Mouse (Mus musculus): ENCODE data around the gene Cadm4. TPM values are rescaled to one million over a fixed set of nuclear protein-coding genes. Genes with fewer than 3 reads are reported as not detected.

Cadm4 gene
- 4.4 TPM in 2 replicates for polyA plus RNA-seq (2015; fragmentation: Nextera tagmentation; extraction: Ambion mirVana)

- peaks cover 14% of the 10 kb centered on the region for H3K4me1 ChIP-seq (ENCODE audit: control insufficient read depth, insufficient read depth, low read length)
- peak; percentile 89 for ATAC-seq (ENCODE audit: insufficient read depth, low FRiP score)
- peak within 1 kb of the TSS; percentile 80 for H3K9ac ChIP-seq (ENCODE audit: low read length)
- H3K4me3 ChIP-seq (replicated peaks; ENCODE audit: low read length): peak within 1 kb of the TSS; percentile 61
- peak within 1 kb of the TSS; percentile 97 for H3K4me2 ChIP-seq (ENCODE audit: low read depth, low read length)
- WGBS: under 1% methylated on average over 71 of the region's 83 CpGs
- peaks cover 7% of the 10 kb centered on the region; the same call in 1 of the 2 replicates for H3K27me3 ChIP-seq (ENCODE audit: control insufficient read depth, insufficient read depth, low read length)
- peak within 1 kb of the TSS; percentile 33; the same call in 1 of the 2 replicates for H3K27ac ChIP-seq (ENCODE audit: low read length)
- H3K36me3 ChIP-seq (ENCODE audit: control insufficient read depth, insufficient read depth, low read length): no peaks in the 10 kb centered on the region
- no peaks in the 10 kb centered on the region for H3K9me3 ChIP-seq (replicated peaks; ENCODE audit: control insufficient read depth, low read length)
Observed at GRCm38 (mm10) chr7:24481474-24482207, at the start of gene Cadm4. Cadm4 (plus strand) TSS chr7:24482023.

GRCm38 (mm10) chr7:24435305-24435704 is 46.5 kb upstream of the Cadm4 start:
- Histone ChIP-seq H3K27me3 (ENCODE audit: control insufficient read depth, insufficient read depth, low read length) (peaks cover 12% of the 10 kb centered on the region; the same call in 1 of the 2 replicates), H3K4me2 (ENCODE audit: low read depth, low read length) (no peak overlapping the region), H3K4me1 (ENCODE audit: control insufficient read depth, insufficient read depth, low read length) (no peaks in the 10 kb centered on the region), H3K27ac (ENCODE audit: low read length) (no peak overlapping the region), H3K36me3 (ENCODE audit: control insufficient read depth, insufficient read depth, low read length) (no peaks in the 10 kb centered on the region), H3K9ac (ENCODE audit: low read length) (no peak overlapping the region), H3K4me3 (replicated peaks; ENCODE audit: low read length) (no peak overlapping the region), H3K9me3 (replicated peaks; ENCODE audit: control insufficient read depth, low read length) (no peaks in the 10 kb centered on the region)
- ATAC-seq (ENCODE audit: insufficient read depth, low FRiP score): no peak
- WGBS: 79% methylated on average over 5 of the region's 5 CpGs

- WGBS: 63% methylated on average over 10 of the region's 10 CpGs
- Histone ChIP-seq H3K9me3 (replicated peaks; ENCODE audit: control insufficient read depth, low read length) (no peaks in the 10 kb centered on the region), H3K4me2 (ENCODE audit: low read depth, low read length) (no peak overlapping the region), H3K36me3 (ENCODE audit: control insufficient read depth, insufficient read depth, low read length) (no peaks in the 10 kb centered on the region), H3K27ac (ENCODE audit: low read length) (no peak overlapping the region; the same call in 1 of the 2 replicates), H3K9ac (ENCODE audit: low read length) (0 out of 2 replicates have a peak overlapping the region, but pooled peaks have one; percentile 21), H3K4me3 (replicated peaks; ENCODE audit: low read length) (no peak overlapping the region), H3K27me3 (ENCODE audit: control insufficient read depth, insufficient read depth, low read length) (peaks cover 5% of the 10 kb centered on the region; the same call in 1 of the 2 replicates), H3K4me1 (ENCODE audit: control insufficient read depth, insufficient read depth, low read length) (no peaks in the 10 kb centered on the region)
- ATAC-seq (ENCODE audit: insufficient read depth, low FRiP score): no peak
Observed at GRCm38 (mm10) chr7:24437981-24438380, 43.8 kb upstream of the Cadm4 start.

GRCm38 (mm10) chr7:24439191-24439590 is 42.6 kb upstream of the Cadm4 start:
- Histone ChIP-seq H3K27me3 (ENCODE audit: control insufficient read depth, insufficient read depth, low read length) (no peaks in the 10 kb centered on the region), H3K4me2 (ENCODE audit: low read depth, low read length) (no peak overlapping the region), H3K9ac (ENCODE audit: low read length) (no peak overlapping the region), H3K9me3 (replicated peaks; ENCODE audit: control insufficient read depth, low read length) (no peaks in the 10 kb centered on the region), H3K36me3 (ENCODE audit: control insufficient read depth, insufficient read depth, low read length) (no peaks in the 10 kb centered on the region), H3K4me3 (replicated peaks; ENCODE audit: low read length) (no peak overlapping the region), H3K4me1 (ENCODE audit: control insufficient read depth, insufficient read depth, low read length) (no peaks in the 10 kb centered on the region), H3K27ac (ENCODE audit: low read length) (no peak overlapping the region)
- 80% methylated on average over 6 of the region's 6 CpGs for WGBS
- no peak for ATAC-seq (ENCODE audit: insufficient read depth, low FRiP score)

- Histone ChIP-seq H3K4me1 (ENCODE audit: control insufficient read depth, insufficient read depth, low read length) (no peaks in the 10 kb centered on the region), H3K9ac (ENCODE audit: low read length) (no peak overlapping the region), H3K4me3 (replicated peaks; ENCODE audit: low read length) (no peak overlapping the region), H3K9me3 (replicated peaks; ENCODE audit: control insufficient read depth, low read length) (no peaks in the 10 kb centered on the region), H3K27ac (ENCODE audit: low read length) (no peak overlapping the region), H3K36me3 (ENCODE audit: control insufficient read depth, insufficient read depth, low read length) (no peaks in the 10 kb centered on the region), H3K4me2 (ENCODE audit: low read depth, low read length) (no peak overlapping the region), H3K27me3 (ENCODE audit: control insufficient read depth, insufficient read depth, low read length) (no peaks in the 10 kb centered on the region)
- no peak for ATAC-seq (ENCODE audit: insufficient read depth, low FRiP score)
- 52% methylated on average over 7 of the region's 7 CpGs for WGBS
Observed at GRCm38 (mm10) chr7:24439891-24440290, 41.9 kb upstream of the Cadm4 start.

- peak; percentile 38; the same call in 1 of the 2 replicates for ATAC-seq (ENCODE audit: insufficient read depth, low FRiP score)
- H3K4me2 ChIP-seq (ENCODE audit: low read depth, low read length): no peak overlapping the region
- no peak overlapping the region for H3K9ac ChIP-seq (ENCODE audit: low read length)
- WGBS: 6% methylated on average over 1 of the region's 1 CpGs
- H3K36me3 ChIP-seq (ENCODE audit: control insufficient read depth, insufficient read depth, low read length): no peaks in the 10 kb centered on the region
- no peaks in the 10 kb centered on the region for H3K9me3 ChIP-seq (replicated peaks; ENCODE audit: control insufficient read depth, low read length)
- H3K4me1 ChIP-seq (ENCODE audit: control insufficient read depth, insufficient read depth, low read length): no peaks in the 10 kb centered on the region
- no peaks in the 10 kb centered on the region for H3K27me3 ChIP-seq (ENCODE audit: control insufficient read depth, insufficient read depth, low read length)
- H3K27ac ChIP-seq (ENCODE audit: low read length): no peak overlapping the region
- H3K4me3 ChIP-seq (replicated peaks; ENCODE audit: low read length): no peak overlapping the region
Observed at GRCm38 (mm10) chr7:24441785-24442184, 40.0 kb upstream of the Cadm4 start.

GRCm38 (mm10) chr7:24442313-24442712 is 39.5 kb upstream of the Cadm4 start:
- Histone ChIP-seq H3K36me3 (ENCODE audit: control insufficient read depth, insufficient read depth, low read length) (no peaks in the 10 kb centered on the region), H3K4me2 (ENCODE audit: low read depth, low read length) (no peak overlapping the region), H3K27ac (ENCODE audit: low read length) (peak overlapping the region; percentile 19; the same call in 1 of the 2 replicates), H3K9me3 (replicated peaks; ENCODE audit: control insufficient read depth, low read length) (no peaks in the 10 kb centered on the region), H3K27me3 (ENCODE audit: control insufficient read depth, insufficient read depth, low read length) (no peaks in the 10 kb centered on the region), H3K4me1 (ENCODE audit: control insufficient read depth, insufficient read depth, low read length) (no peaks in the 10 kb centered on the region), H3K9ac (ENCODE audit: low read length) (no peak overlapping the region), H3K4me3 (replicated peaks; ENCODE audit: low read length) (no peak overlapping the region)
- ATAC-seq (ENCODE audit: insufficient read depth, low FRiP score): no peak
- WGBS: 46% methylated on average over 8 of the region's 8 CpGs

GRCm38 (mm10) chr7:24445266-24445926 is 36.4 kb upstream of the Cadm4 start:
- peak overlapping the region; percentile 38; the same call in 1 of the 2 replicates for H3K27ac ChIP-seq (ENCODE audit: low read length)
- peak; percentile 57; the same call in 1 of the 2 replicates for ATAC-seq (ENCODE audit: insufficient read depth, low FRiP score)
- 85% methylated on average over 9 of the region's 9 CpGs for WGBS
- no peak overlapping the region for H3K9ac ChIP-seq (ENCODE audit: low read length)
- H3K36me3 ChIP-seq (ENCODE audit: control insufficient read depth, insufficient read depth, low read length): no peaks in the 10 kb centered on the region
- no peaks in the 10 kb centered on the region for H3K27me3 ChIP-seq (ENCODE audit: control insufficient read depth, insufficient read depth, low read length)
- H3K4me3 ChIP-seq (replicated peaks; ENCODE audit: low read length): no peak overlapping the region
- H3K4me1 ChIP-seq (ENCODE audit: control insufficient read depth, insufficient read depth, low read length): no peaks in the 10 kb centered on the region
- H3K9me3 ChIP-seq (replicated peaks; ENCODE audit: control insufficient read depth, low read length): no peaks in the 10 kb centered on the region
- no peak overlapping the region for H3K4me2 ChIP-seq (ENCODE audit: low read depth, low read length)

- H3K27me3 ChIP-seq (ENCODE audit: control insufficient read depth, insufficient read depth, low read length): no peaks in the 10 kb centered on the region
- H3K4me2 ChIP-seq (ENCODE audit: low read depth, low read length): no peak overlapping the region
- no peaks in the 10 kb centered on the region for H3K36me3 ChIP-seq (ENCODE audit: control insufficient read depth, insufficient read depth, low read length)
- ATAC-seq (ENCODE audit: insufficient read depth, low FRiP score): no peak
- WGBS: 63% methylated on average over 7 of the region's 7 CpGs
- no peaks in the 10 kb centered on the region for H3K4me1 ChIP-seq (ENCODE audit: control insufficient read depth, insufficient read depth, low read length)
- H3K9me3 ChIP-seq (replicated peaks; ENCODE audit: control insufficient read depth, low read length): no peaks in the 10 kb centered on the region
- H3K4me3 ChIP-seq (replicated peaks; ENCODE audit: low read length): no peak overlapping the region
- H3K27ac ChIP-seq (ENCODE audit: low read length): peak overlapping the region; percentile 57; the same call in 1 of the 2 replicates
- H3K9ac ChIP-seq (ENCODE audit: low read length): no peak overlapping the region
Observed at GRCm38 (mm10) chr7:24446697-24447340, 35.0 kb upstream of the Cadm4 start.
